Mouse (Mus musculus) left cerebral cortex, adult 11 months (tissue): Measurements from ENCODE around the gene Gm5286.
"Not testable (repeated sequence)": the region's sequence is repeated elsewhere in the genome, so short reads cannot be mapped to it uniquely, and the experiment has no call there.

ENCODE experiments used
- DNase-seq: peaks from one replicate; pipeline ENCODE4 v3.0.0; 2022; ENCODE audit warnings: low spot score

Gene Gm5286

GRCm38 (mm10) chr3:94196414-94196813 lies at the start of gene Gm5286:
Gene Gm5286 (plus strand): TSS chr3:94196714.
- not testable (repeated sequence) for DNase-seq

- DNase-seq, result not testable (repeated sequence)
Observed at GRCm38 (mm10) chr3:94167351-94167750, 29.2 kb upstream of the Gm5286 start.

GRCm38 (mm10) chr3:94178093-94178492 lies 18.4 kb upstream of the Gm5286 start, which contains the start of gene Gm10696:
Gene Gm10696 (minus strand): TSS chr3:94178193.
- not testable (repeated sequence) for DNase-seq
